Mouse (Mus musculus): Measurements from ENCODE around the gene Lrrc10. TPM values are rescaled to one million over a fixed set of nuclear protein-coding genes. Genes with fewer than 3 reads are reported as not detected.

Lrrc10 gene
- polyA plus RNA-seq (2017; shearing (Covaris generic)) = not detected

DNA sequence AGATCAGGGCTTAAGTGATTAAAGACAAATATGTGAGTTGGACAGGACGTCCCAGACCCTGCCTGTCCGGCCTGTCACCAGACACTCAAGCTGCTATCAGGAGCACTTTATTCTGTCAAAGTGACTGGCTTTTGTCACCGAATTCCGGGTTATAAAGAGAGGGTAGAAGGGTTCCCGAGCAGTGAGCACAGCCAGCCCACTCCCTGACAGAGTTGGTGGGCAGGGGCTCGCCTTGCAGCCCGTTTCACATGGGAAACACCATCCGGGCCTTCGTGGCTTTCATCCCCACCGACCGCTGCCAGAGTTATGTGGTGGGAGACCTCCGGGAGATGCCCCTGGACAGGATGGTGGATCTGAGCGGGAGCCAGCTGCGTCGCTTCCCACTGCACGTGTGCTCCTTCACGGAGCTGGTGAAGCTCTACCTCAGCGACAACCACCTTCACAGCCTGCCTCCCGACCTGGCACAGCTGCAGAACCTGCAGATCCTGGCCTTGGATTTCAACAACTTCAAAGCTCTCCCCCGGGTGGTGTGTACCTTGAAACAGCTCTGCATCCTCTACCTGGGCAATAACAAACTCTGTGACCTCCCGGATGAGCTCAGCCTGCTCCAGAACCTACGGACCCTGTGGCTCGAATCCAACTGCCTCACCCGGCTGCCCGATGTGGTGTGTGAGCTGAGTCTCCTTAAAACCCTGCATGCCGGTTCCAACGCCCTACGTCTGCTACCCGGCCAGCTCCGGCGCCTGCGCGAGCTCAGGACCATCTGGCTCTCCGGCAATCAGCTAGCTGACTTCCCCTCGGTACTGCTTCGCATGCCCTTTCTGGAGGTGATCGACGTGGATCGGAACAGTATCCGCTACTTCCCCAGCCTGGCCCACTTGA, at the start of gene Lrrc10:
Lrrc10 (plus strand) TSS at position 167 of the 882 bp plus-strand sequence.

GRCm38 (mm10) chr10:117063254-117064021, 18.3 kb downstream of the Lrrc10 start, which contains the start of gene Cct2:
Gene Cct2, minus strand, starts transcription at chr10:117063814.

Other genes starting within 250 kb of the Lrrc10 start
- 0.06 TPM for gene Myrfl, start 148.4 kb upstream of the Lrrc10 start, polyA plus RNA-seq (2017; shearing (Covaris generic))
- 79.4 TPM for gene Rab3ip, start 94.6 kb upstream of the Lrrc10 start, polyA plus RNA-seq (2017; shearing (Covaris generic))
- gene Gm10271, start 72.7 kb upstream of the Lrrc10 start, polyA plus RNA-seq (2017; shearing (Covaris generic)) = not detected
- not detected for gene Best3, start 59.0 kb upstream of the Lrrc10 start, polyA plus RNA-seq (2017; shearing (Covaris generic))
- 202 TPM for gene Cct2, start 18.5 kb downstream of the Lrrc10 start, polyA plus RNA-seq (2017; shearing (Covaris generic))
- gene Frs2, start 103.2 kb downstream of the Lrrc10 start, polyA plus RNA-seq (2017; shearing (Covaris generic)) = 21.6 TPM
- gene Yeats4, start 179.2 kb downstream of the Lrrc10 start, polyA plus RNA-seq (2017; shearing (Covaris generic)) = 57.5 TPM
- not detected for gene 9530003J23Rik, start 193.4 kb downstream of the Lrrc10 start, polyA plus RNA-seq (2017; shearing (Covaris generic))
- 17.3 TPM for gene Lyz2, start 237.0 kb downstream of the Lrrc10 start, polyA plus RNA-seq (2017; shearing (Covaris generic))
- gene Lyz1, start 247.5 kb downstream of the Lrrc10 start, polyA plus RNA-seq (2017; shearing (Covaris generic)) = 0.18 TPM

Measured in CD4-positive, CD25-positive, alpha-beta regulatory T cell (primary cell).